Mouse (Mus musculus) kidney, postnatal 0 days (tissue): Measurements from ENCODE around the gene Ffar4. TPM values are rescaled to one million over a fixed set of nuclear protein-coding genes. Genes with fewer than 3 reads are reported as not detected.
A peak's percentile ranks its signal among the peaks of the same experiment; 100 is the strongest.

Experiments used
- ATAC-seq: fragments of 200-750 bp; cut with Nextera tagmentation; replicated peaks from 2 replicates; pipeline ENCODE4 v1.8.0; 2017; ENCODE audit warnings: low read depth, moderate number of reproducible peaks, moderate TSS enrichment, moderate library complexity; ENCODE audit not compliant: low FRiP score
- DNase-seq: peaks from one replicate; pipeline ENCODE4 v3.0.0-alpha.2; 2016; ENCODE audit warnings: low spot score
- H3K27ac ChIP-seq: fragments of 300-500 bp; sonication (generic); 2 replicates; pipeline ENCODE4 v1.5.1; 2014; ENCODE audit warnings: mild to moderate bottlenecking
- H3K27me3 ChIP-seq: fragments of 300-500 bp; sonication (generic); 2 replicates; pipeline ENCODE4 v1.6.1; 2014; ENCODE audit warnings: low read length, mixed read lengths; ENCODE audit not compliant: insufficient read depth
- H3K36me3 ChIP-seq: fragments of 300-500 bp; sonication (generic); 2 replicates; pipeline ENCODE4 v1.6.1; 2014; ENCODE audit warnings: low read length, mixed read lengths; ENCODE audit not compliant: insufficient read depth
- H3K4me1 ChIP-seq: fragments of 300-500 bp; sonication (generic); replicated peaks from 2 replicates; pipeline ENCODE4 v1.6.1; 2014; ENCODE audit warnings: antibody characterized with exemption, low read length, mixed read lengths; ENCODE audit not compliant: insufficient read depth
- H3K4me2 ChIP-seq: fragments of 300-500 bp; sonication (generic); 2 replicates; pipeline ENCODE4 v1.6.1; 2014; ENCODE audit warnings: mild to moderate bottlenecking, low read length, moderate library complexity, mixed read lengths
- H3K4me3 ChIP-seq: fragments of 300-500 bp; sonication (generic); replicated peaks from 2 replicates; pipeline ENCODE4 v1.5.1; 2014; ENCODE audit warnings: low read depth, low read length
- H3K9ac ChIP-seq: fragments of 300-500 bp; sonication (generic); 2 replicates; pipeline ENCODE4 v1.6.1; 2014; ENCODE audit warnings: low read depth, low read length
- H3K9me3 ChIP-seq: fragments of 300-500 bp; sonication (generic); replicated peaks from 2 replicates; pipeline ENCODE4 v1.6.1; 2016; ENCODE audit warnings: low read length, inconsistent platforms, mixed read lengths
- CTCF ChIP-seq: IDR thresholded peaks from 2 replicates; pipeline ENCODE4 v1.5.1; 2016; ENCODE audit warnings: antibody characterized with exemption, low read depth, mild to moderate bottlenecking, moderate library complexity
- WGBS: fragments of 180-500 bp; shearing (Covaris S2); extraction: QIAGEN DNeasy Blood & Tissue Kit; methylation state at CpG from one replicate; pipeline ENCODE4 v1.1.7; 2014; 5-methylcytosine and 5-hydroxymethylcytosine counted together
- polyA plus RNA-seq: library from polyadenylated mRNA; unstranded; fragments of >200 nt; fragmentation: Nextera tagmentation; extraction: Ambion mirVana; gene quantifications from 2 replicates; pipeline ENCODE4 v1.2.1, GENCODE M21; 2015

The Ffar4 gene
- 2.0 and 2.6 TPM in 2 replicates for polyA plus RNA-seq

DNA sequence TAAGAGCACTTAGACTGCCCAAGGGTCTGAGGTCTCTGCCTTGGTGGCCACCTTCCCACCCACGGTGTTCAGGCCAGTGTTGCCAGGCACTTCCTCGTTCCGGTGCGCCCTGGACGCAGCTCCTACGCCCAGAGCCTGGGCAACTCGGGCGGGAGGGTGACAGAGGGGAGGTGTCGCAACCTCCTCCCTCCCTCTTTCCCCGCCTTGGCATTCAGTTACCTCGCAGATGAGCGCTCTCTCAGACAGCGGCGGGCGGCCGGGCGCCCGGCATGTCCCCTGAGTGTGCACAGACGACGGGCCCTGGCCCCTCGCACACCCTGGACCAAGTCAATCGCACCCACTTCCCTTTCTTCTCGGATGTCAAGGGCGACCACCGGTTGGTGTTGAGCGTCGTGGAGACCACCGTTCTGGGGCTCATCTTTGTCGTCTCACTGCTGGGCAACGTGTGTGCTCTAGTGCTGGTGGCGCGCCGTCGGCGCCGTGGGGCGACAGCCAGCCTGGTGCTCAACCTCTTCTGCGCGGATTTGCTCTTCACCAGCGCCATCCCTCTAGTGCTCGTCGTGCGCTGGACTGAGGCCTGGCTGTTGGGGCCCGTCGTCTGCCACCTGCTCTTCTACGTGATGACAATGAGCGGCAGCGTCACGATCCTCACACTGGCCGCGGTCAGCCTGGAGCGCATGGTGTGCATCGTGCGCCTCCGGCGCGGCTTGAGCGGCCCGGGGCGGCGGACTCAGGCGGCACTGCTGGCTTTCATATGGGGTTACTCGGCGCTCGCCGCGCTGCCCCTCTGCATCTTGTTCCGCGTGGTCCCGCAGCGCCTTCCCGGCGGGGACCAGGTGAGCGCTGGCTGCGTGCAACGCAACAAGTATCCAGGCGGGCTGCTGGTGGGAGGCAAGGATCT is at the start of gene Ffar4:
TSS of gene Ffar4 (plus strand) at position 214 of the 901 bp plus-strand sequence.
- H3K4me1 ChIP-seq, result peaks cover 9% of the 10 kb centered on the region; the same call in 1 of the 2 replicates
- peak; percentile 12 for DNase-seq
- H3K27me3 ChIP-seq, result peaks cover 21% of the 10 kb centered on the region
- under 1% methylated on average over 76 of the region's 77 CpGs for WGBS
- no peak within 1 kb of the TSS for H3K27ac ChIP-seq
- TF ChIP-seq CTCF, result no peak
- peak within 1 kb of the TSS; percentile 54 for H3K4me2 ChIP-seq
- H3K36me3 ChIP-seq, result no peaks in the 10 kb centered on the region
- H3K4me3 ChIP-seq, result peak within 1 kb of the TSS; percentile 22
- ATAC-seq, result peak; percentile 63; the same call in 1 of the 2 replicates
- no peak within 1 kb of the TSS for H3K9ac ChIP-seq
- no peaks in the 10 kb centered on the region for H3K9me3 ChIP-seq

DNA sequence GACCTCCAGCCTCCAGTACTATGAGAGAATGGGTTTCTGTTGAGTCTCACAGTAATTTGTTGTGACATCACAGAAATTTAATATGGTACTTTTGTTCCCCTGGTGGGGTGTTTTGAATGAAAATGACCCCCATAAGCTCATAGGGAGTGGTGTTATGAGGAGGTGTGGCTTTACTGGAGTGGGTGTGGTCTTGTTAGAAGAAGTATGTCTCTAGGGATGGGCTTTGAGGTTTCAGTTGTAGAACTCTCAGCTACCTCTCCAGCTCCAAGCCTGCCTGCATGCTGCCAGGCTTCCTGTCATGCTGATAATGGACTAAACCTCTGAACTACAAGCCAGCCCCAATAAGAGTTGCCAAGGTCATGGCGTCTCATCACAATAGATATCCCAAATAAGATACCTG is 47.2 kb upstream of the Ffar4 start:
- Histone ChIP-seq H3K9ac (no peak overlapping the region), H3K4me2 (no peak overlapping the region), H3K27me3 (no peaks in the 10 kb centered on the region), H3K27ac (no peak overlapping the region), H3K9me3 (no peaks in the 10 kb centered on the region), H3K4me3 (no peak overlapping the region), H3K4me1 (no peaks in the 10 kb centered on the region), H3K36me3 (no peaks in the 10 kb centered on the region)
- ATAC-seq, result no peak
- no peak for DNase-seq
- 93% methylated on average over 1 of the region's 1 CpGs for WGBS
- no peak for TF ChIP-seq CTCF

GRCm38 (mm10) chr19:38053227-38054041 is 43.4 kb upstream of the Ffar4 start:
- Histone ChIP-seq H3K4me3 (peak overlapping the region; percentile 66), H3K4me2 (peak overlapping the region; percentile 80), H3K9ac (peak overlapping the region; percentile 50; the same call in 1 of the 2 replicates), H3K9me3 (no peaks in the 10 kb centered on the region), H3K27me3 (no peaks in the 10 kb centered on the region), H3K27ac (no peak overlapping the region), H3K36me3 (0 out of 2 replicates have a peak, but pooled peaks cover 5% of the 10 kb centered on the region), H3K4me1 (0 out of 2 replicates have a peak, but pooled peaks cover 5% of the 10 kb centered on the region)
- ATAC-seq (no peak), DNase-seq (peak; percentile 93)
- TF ChIP-seq CTCF, result peak; percentile 86
- 24% methylated on average over 8 of the region's 8 CpGs for WGBS

DNA sequence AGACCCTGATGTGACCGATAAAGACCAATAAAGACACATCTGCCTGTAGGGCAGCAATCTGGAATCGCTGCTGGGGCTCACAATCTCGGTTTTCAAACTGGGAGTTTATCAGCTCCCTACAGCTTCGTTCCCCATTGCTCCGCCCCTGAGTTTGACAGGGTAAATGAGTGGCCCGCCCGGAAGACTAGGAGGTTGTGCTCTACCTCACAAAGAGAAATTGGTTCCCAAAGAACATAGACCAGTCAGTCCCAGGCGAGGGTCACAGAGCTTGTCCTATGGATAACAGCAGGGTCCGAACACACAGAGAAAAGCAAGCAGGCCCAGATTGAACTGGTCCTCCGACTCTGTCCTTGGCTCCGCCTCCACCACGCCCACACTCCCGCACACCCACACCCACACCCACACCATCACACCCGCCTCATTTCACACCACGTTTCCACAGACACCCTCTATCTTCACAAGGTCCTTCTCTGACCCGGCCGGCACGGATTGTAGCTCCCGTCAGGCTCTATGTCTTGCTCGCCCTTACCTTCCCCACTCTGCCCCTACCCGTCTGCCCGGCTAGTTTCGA is 42.6 kb upstream of the Ffar4 start:
- TF ChIP-seq CTCF, result no peak
- no peaks in the 10 kb centered on the region for H3K27me3 ChIP-seq
- H3K9ac ChIP-seq, result peak overlapping the region; percentile 50
- ATAC-seq, result peak; percentile 92
- H3K4me3 ChIP-seq, result peak overlapping the region; percentile 66
- peak overlapping the region; percentile 70 for H3K27ac ChIP-seq
- WGBS, result under 1% methylated on average over 23 of the region's 23 CpGs
- DNase-seq, result peak; percentile 87
- H3K9me3 ChIP-seq, result no peaks in the 10 kb centered on the region
- H3K36me3 ChIP-seq, result 0 out of 2 replicates have a peak, but pooled peaks cover 9% of the 10 kb centered on the region
- H3K4me1 ChIP-seq, result 0 out of 2 replicates have a peak, but pooled peaks cover 5% of the 10 kb centered on the region
- peak overlapping the region; percentile 80 for H3K4me2 ChIP-seq

- peak within 1 kb of the TSS; percentile 80 for H3K4me2 ChIP-seq
- DNase-seq, result peak; percentile 100
- 0 out of 2 replicates have a peak, but pooled peaks cover 5% of the 10 kb centered on the region for H3K4me1 ChIP-seq
- H3K27me3 ChIP-seq, result no peaks in the 10 kb centered on the region
- under 1% methylated on average over 36 of the region's 36 CpGs for WGBS
- H3K9me3 ChIP-seq, result no peaks in the 10 kb centered on the region
- peak within 1 kb of the TSS; percentile 70 for H3K27ac ChIP-seq
- 0 out of 2 replicates have a peak, but pooled peaks cover 10% of the 10 kb centered on the region for H3K36me3 ChIP-seq
- peak; percentile 96 for ATAC-seq
- 0 out of 2 replicates have a peak, but pooled peaks have one; percentile 10 for TF ChIP-seq CTCF
- peak within 1 kb of the TSS; percentile 50 for H3K9ac ChIP-seq
- H3K4me3 ChIP-seq, result peak within 1 kb of the TSS; percentile 66
Measured at GRCm38 (mm10) chr19:38054720-38055192, 42.1 kb upstream of the Ffar4 start, which contains the start of gene Cep55. TSS of gene Cep55 (plus strand) at chr19:38055011.
